Mouse (Mus musculus) right cerebral cortex, postnatal 25 days (tissue): ENCODE data around the gene Serpinb6b.
A peak's percentile ranks its signal among the peaks of the same experiment; 100 is the strongest.

Experiments
- DNase-seq: peaks from one replicate; pipeline ENCODE4 v3.0.0; 2022

The Serpinb6b gene

GRCm38 (mm10) chr13:32975710-32976109 lies 10.7 kb downstream of the Serpinb6b start:
- no peak for DNase-seq

GRCm38 (mm10) chr13:32982556-32983042 lies 17.6 kb downstream of the Serpinb6b start:
- DNase-seq, result no peak

GRCm38 (mm10) chr13:32986256-32986655 lies 21.2 kb downstream of the Serpinb6b start:
- no peak for DNase-seq

- DNase-seq, result no peak
These were observed 28.3 kb downstream of the Serpinb6b start for GRCm38 (mm10) chr13:32993152-32993893.

DNA sequence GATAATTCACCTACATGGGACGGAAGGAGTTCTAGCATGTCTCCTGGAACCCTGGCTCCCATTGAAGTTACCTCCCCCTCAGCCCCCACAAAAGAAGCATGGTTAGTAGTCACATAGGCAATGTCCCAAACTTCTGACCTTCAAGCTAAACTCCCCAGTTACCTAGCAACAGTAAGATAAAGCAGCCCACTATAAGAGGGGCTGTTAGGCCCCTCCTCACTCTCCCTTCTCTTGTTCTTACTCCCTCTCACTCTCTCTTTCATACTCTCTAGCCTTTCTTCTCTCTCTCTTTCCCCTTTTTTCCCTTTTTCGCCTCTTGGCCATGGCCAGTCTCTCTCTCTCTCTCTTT lies 28.9 kb downstream of the Serpinb6b start:
- no peak for DNase-seq

GRCm38 (mm10) chr13:32995051-32995450 lies 30.0 kb downstream of the Serpinb6b start:
- no peak for DNase-seq

DNA sequence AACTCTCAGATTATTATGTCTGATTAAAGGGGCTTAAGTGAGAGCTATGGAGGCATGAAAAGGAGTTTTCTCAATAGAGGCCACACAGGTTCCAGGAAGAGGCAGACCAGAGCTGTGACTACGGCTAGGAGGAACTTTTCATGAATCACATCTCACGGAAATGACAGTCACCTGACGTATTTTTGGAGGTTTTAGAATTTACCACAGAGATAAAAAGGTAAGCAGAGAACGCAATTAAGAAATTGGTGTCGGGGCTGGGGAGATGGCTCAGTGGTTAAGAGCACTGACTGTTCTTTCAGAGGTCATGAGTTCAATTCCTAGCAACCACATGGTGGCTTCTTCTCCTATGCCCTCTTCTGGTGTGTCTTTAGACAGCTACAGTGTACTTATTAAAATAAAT lies 36.3 kb downstream of the Serpinb6b start:
- no peak for DNase-seq

GRCm38 (mm10) chr13:33002950-33003349 lies 37.9 kb downstream of the Serpinb6b start, which contains the start of gene Serpinb9:
Serpinb9 (plus strand) TSS chr13:33003250.
- DNase-seq, result no peak

GRCm38 (mm10) chr13:33003523-33004413 lies 38.8 kb downstream of the Serpinb6b start:
- no peak for DNase-seq

DNA sequence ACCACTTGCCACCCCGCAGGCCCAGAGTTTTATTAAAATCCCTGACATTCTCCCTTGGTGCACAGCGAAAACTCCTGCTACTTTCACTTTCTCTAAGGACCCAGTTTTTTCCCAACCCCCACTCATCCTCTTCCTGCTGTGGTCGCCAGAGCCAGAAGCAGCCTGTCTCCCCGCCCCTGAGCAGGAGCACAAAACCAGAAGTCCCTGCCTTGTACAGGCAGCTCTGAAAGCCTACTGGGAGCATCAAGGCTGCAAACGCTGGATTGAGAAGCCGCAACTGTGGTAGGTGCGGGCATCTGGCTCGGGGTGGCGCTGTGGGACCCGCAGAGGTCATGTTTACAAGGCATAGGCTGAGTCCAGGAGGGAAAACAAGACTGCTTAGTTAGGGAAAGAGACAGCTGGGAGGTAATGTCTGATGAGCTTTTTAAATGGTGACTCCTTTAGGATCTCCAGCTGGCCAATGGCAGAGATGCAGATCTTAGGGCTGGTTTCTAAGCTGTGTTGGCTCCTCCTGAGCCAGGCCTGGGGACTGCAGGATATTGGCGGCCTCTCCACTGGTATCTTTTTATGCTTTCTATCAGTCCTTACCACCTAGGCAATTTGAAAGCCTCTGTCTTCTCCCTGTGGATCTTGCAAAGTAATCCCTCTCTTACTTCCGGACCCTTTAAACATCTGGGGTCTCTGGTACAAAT lies 39.6 kb downstream of the Serpinb6b start:
- DNase-seq, result peak; percentile 68

DNA sequence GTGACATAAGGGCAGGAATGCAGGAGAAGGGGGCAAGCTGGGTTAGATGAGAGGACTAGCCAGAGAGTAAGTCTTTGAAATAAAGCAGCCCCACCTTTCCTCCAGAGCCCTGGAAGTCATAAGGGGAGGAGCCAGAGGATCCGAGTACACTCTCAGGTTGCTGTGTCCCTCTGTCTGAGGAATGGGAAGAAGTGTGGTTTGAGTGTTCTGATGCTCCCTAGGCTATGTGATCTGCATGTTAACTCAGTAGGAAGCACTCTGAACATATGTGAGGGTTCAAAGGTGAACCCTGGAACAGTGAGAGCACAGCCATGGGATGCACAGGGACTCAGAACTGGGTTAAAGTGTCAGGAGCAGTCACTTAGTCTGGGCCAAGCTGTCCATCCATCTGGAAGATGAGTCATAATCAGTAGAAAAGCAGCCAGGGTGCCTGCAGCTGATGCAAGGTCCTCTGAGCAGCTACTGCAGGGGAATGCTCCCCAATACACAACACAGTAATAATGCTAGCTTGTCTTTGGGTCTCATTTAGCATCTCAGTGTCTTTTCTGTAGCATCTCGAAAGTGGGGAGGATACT lies 40.6 kb downstream of the Serpinb6b start:
- no peak for DNase-seq

- no peak for DNase-seq
These were observed 41.5 kb downstream of the Serpinb6b start for GRCm38 (mm10) chr13:33006555-33006954.

- no peak for DNase-seq
These were observed 47.4 kb downstream of the Serpinb6b start for GRCm38 (mm10) chr13:33012395-33012794.

DNA sequence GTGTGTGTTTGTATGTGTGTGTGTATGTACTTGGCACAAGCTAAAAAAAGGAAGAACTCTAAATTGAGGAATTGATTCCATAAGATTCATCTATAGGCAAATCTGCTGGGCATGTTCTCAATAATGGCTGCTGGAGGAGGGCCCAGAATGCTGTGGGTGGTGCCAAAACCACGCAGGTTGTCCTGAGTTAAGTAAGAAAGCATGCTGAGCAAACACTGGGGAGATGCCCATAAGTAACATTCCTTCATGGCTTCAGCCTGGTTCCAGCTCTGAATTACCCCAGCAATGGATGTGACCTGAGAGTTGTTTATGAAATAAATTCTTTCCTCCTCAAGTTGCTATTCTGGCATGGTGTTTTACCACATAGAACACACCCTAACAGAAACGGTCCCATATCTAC lies 48.3 kb downstream of the Serpinb6b start:
- no peak for DNase-seq

- no peak for DNase-seq
These were observed 57.4 kb downstream of the Serpinb6b start for GRCm38 (mm10) chr13:33022371-33022770.

DNA sequence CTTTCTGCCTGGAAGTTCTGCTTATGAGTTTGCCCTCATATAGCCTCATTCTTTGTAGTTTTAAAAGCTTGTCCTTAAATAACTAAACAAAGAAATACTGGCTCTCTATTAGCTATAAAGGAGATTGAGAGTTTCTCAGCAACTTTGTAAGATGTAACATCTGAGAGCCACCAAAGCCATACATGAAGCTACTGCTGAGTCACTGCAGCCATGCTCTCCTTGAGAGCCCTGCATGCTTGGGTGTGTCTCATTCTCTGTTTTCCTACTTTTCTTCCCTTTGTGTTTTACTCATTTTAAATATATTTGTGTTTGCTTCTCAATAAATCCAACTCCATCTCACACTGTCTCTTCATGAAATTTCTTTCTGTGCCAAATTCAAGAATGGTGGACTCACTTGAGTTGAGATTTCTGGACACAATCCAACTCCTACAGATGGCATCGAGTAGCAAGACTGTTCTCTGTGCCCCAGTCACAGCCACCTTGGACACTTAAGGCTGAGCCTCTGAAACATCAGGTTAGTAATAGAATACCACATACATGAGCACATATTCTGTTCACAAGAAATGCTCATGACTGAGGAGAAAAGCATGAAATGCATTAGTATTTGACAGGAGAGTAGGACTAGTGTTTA lies 61.5 kb downstream of the Serpinb6b start:
- no peak for DNase-seq

- no peak for DNase-seq
These were observed 62.2 kb downstream of the Serpinb6b start, which contains the start of gene Serpinb9b for GRCm38 (mm10) chr13:33027244-33027643. Serpinb9b (plus strand) TSS chr13:33027416.

- DNase-seq, result no peak
These were observed 63.1 kb downstream of the Serpinb6b start for GRCm38 (mm10) chr13:33028146-33028545.

DNA sequence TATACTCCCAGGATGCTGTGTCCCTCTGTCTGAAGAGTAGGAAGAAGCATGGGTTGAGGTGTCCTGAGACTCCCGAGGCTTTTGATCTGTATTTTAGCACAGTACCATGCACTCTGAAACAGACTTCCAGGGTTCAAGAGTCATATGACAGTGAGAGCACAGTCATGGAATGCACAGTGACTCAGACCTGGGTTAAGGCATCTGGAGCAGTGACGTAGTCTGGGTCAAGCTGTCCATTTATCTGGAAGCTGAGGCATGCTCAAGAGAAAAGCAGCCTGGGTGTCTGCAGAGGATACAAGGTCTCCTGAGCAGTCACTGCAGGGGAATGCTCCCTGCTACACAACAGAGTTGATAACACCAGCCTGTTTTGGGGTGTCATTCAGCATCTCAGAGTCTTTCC lies 63.5 kb downstream of the Serpinb6b start:
- DNase-seq, result no peak
